Mouse (Mus musculus) C2C12 (cell line): ENCODE measurements around the gene B430305J03Rik. TPM values are rescaled to one million over a fixed set of nuclear protein-coding genes. Genes with fewer than 3 reads are reported as not detected.

Source experiments
- H3K27me3 ChIP-seq: one replicate; pipeline ENCODE4 v1.6.1; 2011; ENCODE audit not compliant: control insufficient read depth, insufficient read depth, insufficient read length
- H3K36me3 ChIP-seq: one replicate; pipeline ENCODE4 v1.6.1; 2011; ENCODE audit not compliant: control insufficient read depth, insufficient read depth
- H3K4me3 ChIP-seq: one replicate; pipeline ENCODE4 v1.5.1; 2011; ENCODE audit warnings: mild to moderate bottlenecking, control low read depth; ENCODE audit not compliant: poor library complexity, insufficient read depth, severe bottlenecking
- H3K79me2 ChIP-seq: one replicate; pipeline ENCODE4 v1.6.1; 2011; ENCODE audit not compliant: control insufficient read depth, insufficient read depth
- H3K79me3 ChIP-seq: one replicate; pipeline ENCODE4 v1.6.1; 2011; ENCODE audit warnings: low read depth, control low read depth
- H3ac ChIP-seq: one replicate; pipeline ENCODE3; 2011; ENCODE audit warnings: low read depth; ENCODE audit not compliant: control insufficient read depth, insufficient read length
- CEBPB ChIP-seq: IDR thresholded peaks from one replicate; pipeline ENCODE4 v1.6.1; 2011; ENCODE audit warnings: low read depth, mild to moderate bottlenecking, control low read depth, moderate library complexity
- CTCF ChIP-seq: IDR thresholded peaks from one replicate; pipeline ENCODE4 v1.5.1; 2011; ENCODE audit not compliant: control insufficient read depth, insufficient read depth, insufficient read length
- FOSL1 ChIP-seq: IDR thresholded peaks from one replicate; pipeline ENCODE4 v1.8.0; 2011; ENCODE audit warnings: mild to moderate bottlenecking, low read length; ENCODE audit not compliant: poor library complexity, insufficient read depth, severe bottlenecking
- MAX ChIP-seq: IDR thresholded peaks from one replicate; pipeline ENCODE4 v1.6.1; 2011; ENCODE audit warnings: mild to moderate bottlenecking, control low read depth
- MYOD1 ChIP-seq: IDR thresholded peaks from one replicate; pipeline ENCODE4 v1.6.1; 2011; ENCODE audit warnings: low read depth; ENCODE audit not compliant: control insufficient read depth, insufficient read length
- MYOG ChIP-seq: IDR thresholded peaks from one replicate; pipeline ENCODE4 v1.6.1; 2011; ENCODE audit not compliant: control insufficient read depth, insufficient read length; ENCODE audit errors: extremely low read depth
- USF1 ChIP-seq: IDR thresholded peaks from one replicate; pipeline ENCODE4 v1.6.1; 2011; ENCODE audit warnings: low read depth, mild to moderate bottlenecking, control low read depth, moderate library complexity
- polyA plus RNA-seq: library from polyadenylated mRNA; unstranded; fragments of >200 nt; fragmentation: generic; extraction: Trizol; gene quantifications from one replicate; pipeline ENCODE4 v1.2.1, GENCODE M21; 2012; ENCODE audit warnings: missing spikeins

Gene B430305J03Rik
- polyA plus RNA-seq, 1 experiment: 3.1 TPM

DNA sequence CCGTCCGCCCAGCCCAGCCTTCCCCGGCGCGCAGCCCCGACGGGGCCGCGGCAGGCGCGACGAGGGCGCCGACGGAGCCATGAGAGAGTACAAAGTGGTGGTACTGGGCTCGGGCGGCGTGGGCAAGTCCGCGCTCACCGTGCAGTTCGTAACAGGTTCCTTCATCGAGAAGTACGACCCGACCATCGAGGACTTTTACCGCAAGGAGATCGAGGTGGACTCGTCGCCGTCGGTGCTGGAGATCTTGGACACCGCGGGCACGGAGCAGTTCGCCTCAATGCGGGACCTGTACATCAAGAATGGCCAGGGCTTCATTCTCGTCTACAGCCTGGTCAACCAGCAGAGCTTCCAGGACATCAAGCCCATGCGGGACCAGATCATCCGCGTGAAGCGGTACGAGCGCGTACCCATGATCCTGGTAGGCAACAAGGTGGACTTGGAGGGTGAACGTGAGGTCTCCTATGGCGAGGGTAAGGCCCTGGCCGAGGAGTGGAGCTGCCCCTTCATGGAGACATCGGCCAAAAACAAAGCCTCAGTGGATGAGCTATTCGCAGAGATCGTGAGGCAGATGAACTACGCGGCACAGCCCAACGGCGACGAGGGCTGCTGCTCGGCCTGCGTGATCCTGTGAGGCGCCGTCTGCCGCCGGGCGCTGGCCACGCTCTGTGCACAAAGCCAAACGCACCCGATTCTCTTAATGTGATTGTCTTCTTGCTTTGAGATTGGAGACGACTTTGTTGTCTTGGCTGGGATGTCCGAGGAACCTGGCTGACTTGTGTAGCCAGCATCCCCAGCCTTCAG is 573 bp downstream of the B430305J03Rik start:
- peak; percentile 38 for TF ChIP-seq CTCF
- TF ChIP-seq MYOG: no peak
- peaks cover 50% of the 10 kb centered on the region for H3K79me2 ChIP-seq
- H3K4me3 ChIP-seq: peak overlapping the region; percentile 92
- H3ac ChIP-seq: peak overlapping the region; percentile 82
- no peaks in the 10 kb centered on the region for H3K27me3 ChIP-seq
- H3K36me3 ChIP-seq: peaks cover 10% of the 10 kb centered on the region
- peaks cover 46% of the 10 kb centered on the region for H3K79me3 ChIP-seq

DNA sequence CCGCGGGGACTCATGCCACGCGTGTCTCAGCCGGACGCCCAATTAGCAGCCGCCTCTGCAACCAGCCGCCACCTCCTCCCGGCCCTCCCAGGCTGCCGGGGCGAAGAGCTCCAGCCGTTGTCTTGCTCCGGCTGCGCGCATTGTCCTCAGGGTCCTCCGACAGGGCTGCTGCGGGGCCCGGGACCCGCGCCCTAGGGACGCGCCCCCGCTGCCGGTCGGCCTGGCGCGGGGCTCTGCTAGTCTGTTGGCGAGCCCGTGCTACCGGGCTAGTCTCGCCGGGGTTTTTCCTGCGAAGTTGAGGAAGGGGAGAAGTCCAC is 1.1 kb downstream of the B430305J03Rik start:
- H3K4me3 ChIP-seq: peak overlapping the region; percentile 92
- TF ChIP-seq MAX (peak; percentile 13), USF1 (no peak)
- H3K79me2 ChIP-seq: peaks cover 50% of the 10 kb centered on the region
- peaks cover 46% of the 10 kb centered on the region for H3K79me3 ChIP-seq
- H3K27me3 ChIP-seq: no peaks in the 10 kb centered on the region
- peak overlapping the region; percentile 82 for H3ac ChIP-seq
- H3K36me3 ChIP-seq: peaks cover 8% of the 10 kb centered on the region

DNA sequence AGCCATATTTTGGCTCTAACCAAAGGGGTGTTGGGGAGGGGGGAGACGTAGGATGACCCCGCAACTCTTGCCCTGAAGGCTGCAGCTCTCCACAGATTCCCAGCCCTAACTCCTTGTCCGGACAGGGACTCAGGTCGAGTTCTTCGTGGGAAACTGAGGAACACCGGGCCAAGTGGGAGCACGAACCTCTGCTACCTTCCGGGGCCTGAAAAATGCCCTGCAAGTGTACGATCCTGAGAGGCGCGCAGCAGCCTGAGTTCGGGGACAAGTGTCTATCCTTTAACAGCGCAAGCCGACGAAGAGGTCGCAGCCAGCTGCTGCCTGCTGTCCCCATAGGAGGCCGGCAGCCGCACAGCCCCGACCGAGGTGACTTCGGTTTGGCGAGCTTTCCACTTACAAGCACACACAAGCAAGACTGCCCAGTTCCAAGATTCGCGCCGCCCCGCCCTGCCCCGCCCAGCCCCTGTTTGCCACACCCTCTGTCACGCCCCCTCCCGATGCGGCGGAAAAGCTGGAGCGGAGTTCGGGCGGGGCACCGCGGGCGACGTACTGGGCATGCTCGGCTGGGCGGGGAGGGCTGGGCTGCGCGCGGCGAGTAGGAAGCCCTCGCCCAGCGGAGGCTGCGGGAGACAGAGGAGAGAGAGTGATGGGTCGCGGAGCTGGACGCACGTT is 1.6 kb downstream of the B430305J03Rik start:
- Histone ChIP-seq H3K4me3 (peak overlapping the region; percentile 92), H3K27me3 (no peaks in the 10 kb centered on the region), H3K79me2 (peaks cover 47% of the 10 kb centered on the region), H3ac (peak overlapping the region; percentile 82), H3K36me3 (peaks cover 8% of the 10 kb centered on the region), H3K79me3 (peaks cover 44% of the 10 kb centered on the region)
- TF ChIP-seq MAX: no peak
- TF ChIP-seq MYOD1: no peak
- no peak for TF ChIP-seq USF1
- TF ChIP-seq MYOG: no peak
- TF ChIP-seq CTCF: no peak
- TF ChIP-seq FOSL1: no peak
- TF ChIP-seq CEBPB: no peak

DNA sequence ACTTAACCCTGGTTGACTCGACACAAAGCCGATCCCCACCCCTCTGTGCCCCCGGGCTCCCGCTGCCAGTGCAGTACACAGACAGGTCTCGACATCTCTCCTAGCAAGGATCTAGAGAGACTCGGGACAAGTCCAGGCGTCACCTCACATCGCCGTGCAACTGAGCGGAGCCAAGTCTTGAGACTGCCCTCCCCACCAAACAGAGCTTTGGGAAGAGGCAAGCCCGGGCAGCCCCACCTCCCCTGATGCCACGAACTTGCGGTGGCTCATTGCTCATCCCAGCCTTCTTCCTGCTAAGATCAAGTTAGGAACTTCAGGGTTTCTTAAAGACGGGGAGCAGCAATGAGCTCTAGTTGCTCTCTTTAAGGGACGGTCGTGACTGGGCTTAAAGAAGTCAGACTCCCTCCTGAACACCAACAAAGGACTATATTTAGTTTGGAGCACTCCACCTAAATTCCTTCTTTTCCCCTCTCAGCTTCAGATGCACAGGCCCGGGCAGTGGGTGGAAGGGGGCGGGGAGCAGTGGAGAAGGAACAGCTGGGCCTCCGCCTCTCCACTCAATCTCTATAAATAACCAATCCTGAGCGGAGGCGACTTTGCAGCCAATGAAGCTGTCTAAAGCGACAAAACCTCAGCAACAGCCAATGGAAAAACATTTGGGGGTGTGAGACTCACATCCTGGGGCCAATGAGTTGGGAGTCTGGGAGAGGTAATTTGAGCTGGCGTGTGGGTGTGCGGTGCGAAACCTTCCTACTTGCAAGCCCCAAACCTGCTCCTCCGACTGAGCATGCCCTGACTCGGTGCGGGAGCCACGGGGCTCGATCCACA is 2.4 kb downstream of the B430305J03Rik start:
- Histone ChIP-seq H3K79me2 (peaks cover 39% of the 10 kb centered on the region), H3K79me3 (peaks cover 38% of the 10 kb centered on the region), H3K4me3 (peak overlapping the region; percentile 92), H3K27me3 (no peaks in the 10 kb centered on the region), H3K36me3 (peaks cover 6% of the 10 kb centered on the region), H3ac (peak overlapping the region; percentile 79)
- TF ChIP-seq MYOD1: peak; percentile 43
- peak; percentile 36 for TF ChIP-seq MAX
- no peak for TF ChIP-seq MYOG
- TF ChIP-seq CEBPB: no peak
- TF ChIP-seq CTCF: no peak
- TF ChIP-seq USF1: no peak

DNA sequence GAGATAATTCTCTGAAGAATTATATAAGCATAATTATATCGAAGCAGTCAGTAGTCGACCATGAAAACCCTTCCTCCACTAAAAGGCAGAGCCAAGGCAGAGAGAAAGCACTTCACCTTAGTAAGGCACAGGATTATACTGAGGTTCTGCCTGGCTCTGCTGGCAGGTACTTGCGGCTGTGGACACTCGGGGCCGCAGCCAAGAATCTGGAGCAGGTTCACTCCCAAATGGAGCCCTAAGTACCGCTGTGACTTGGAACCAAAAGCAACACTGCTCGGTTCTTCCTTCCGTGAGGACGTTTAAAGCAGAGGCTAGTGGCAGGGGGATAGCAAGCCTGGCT is 3.0 kb downstream of the B430305J03Rik start:
- peak overlapping the region; percentile 78 for H3ac ChIP-seq
- H3K79me2 ChIP-seq: peaks cover 33% of the 10 kb centered on the region
- no peaks in the 10 kb centered on the region for H3K27me3 ChIP-seq
- peak overlapping the region; percentile 35 for H3K4me3 ChIP-seq
- H3K79me3 ChIP-seq: peaks cover 32% of the 10 kb centered on the region
- H3K36me3 ChIP-seq: peaks cover 3% of the 10 kb centered on the region
- TF ChIP-seq CEBPB: no peak
- no peak for TF ChIP-seq MYOD1
- no peak for TF ChIP-seq MAX
- no peak for TF ChIP-seq CTCF
- no peak for TF ChIP-seq FOSL1
- no peak for TF ChIP-seq USF1

DNA sequence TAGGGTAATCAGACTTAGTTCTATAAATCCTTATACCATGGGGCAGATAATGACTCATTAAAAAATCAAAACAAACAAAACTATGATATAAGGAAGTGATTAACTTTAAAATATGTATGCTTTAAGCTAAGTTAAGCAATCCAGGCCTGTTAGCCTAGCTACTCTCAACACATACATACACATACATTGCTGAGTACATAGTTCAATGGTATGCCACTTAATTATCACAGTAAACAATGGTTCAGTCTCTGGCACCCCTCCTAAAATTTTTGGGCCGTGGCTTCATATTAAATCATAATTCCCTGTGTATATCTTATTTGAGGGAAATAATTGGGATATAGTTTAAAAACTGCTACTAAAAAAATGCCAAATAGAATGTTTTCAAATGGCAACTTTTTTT is 4.4 kb downstream of the B430305J03Rik start, which contains the start of gene Rap2b:
Gene Rap2b, plus strand, starts transcription at position 301 of the 400 bp plus-strand sequence.
- Histone ChIP-seq H3ac (no peak within 1 kb of the TSS), H3K36me3 (no peaks in the 10 kb centered on the region), H3K79me3 (peaks cover 17% of the 10 kb centered on the region), H3K4me3 (no peak within 1 kb of the TSS), H3K79me2 (peaks cover 19% of the 10 kb centered on the region), H3K27me3 (no peaks in the 10 kb centered on the region)
- TF ChIP-seq MYOD1 (no peak), CTCF (no peak), CEBPB (no peak), MAX (no peak), FOSL1 (no peak), USF1 (no peak), MYOG (no peak)
